Mouse (Mus musculus) myocyte (in vitro differentiated cells): ENCODE results near the gene Car7.

Source experiments
- E2F4 ChIP-seq: IDR thresholded peaks from one replicate; pipeline ENCODE4 v1.6.1; 2011; ENCODE audit warnings: mild to moderate bottlenecking, control low read depth, moderate library complexity; ENCODE audit not compliant: insufficient read depth
- MYOG ChIP-seq, 3 experiments: IDR thresholded peaks; one replicate each; pipeline ENCODE4 v1.6.1; 2011; ENCODE audit warnings: control low read depth in 2 of 3, low read depth in 2 of 3, mild to moderate bottlenecking in 2 of 3; ENCODE audit not compliant: insufficient read length in 2 of 3, control insufficient read depth in 1 of 3, insufficient read depth in 1 of 3
- POLR2A ChIP-seq: IDR thresholded peaks from one replicate; pipeline ENCODE4 v1.6.1; 2011; ENCODE audit warnings: low read depth, mild to moderate bottlenecking, control low read depth, moderate library complexity; ENCODE audit not compliant: insufficient read length
- POLR2AphosphoS2 ChIP-seq: IDR thresholded peaks from one replicate; pipeline ENCODE4 v1.6.1; 2011; ENCODE audit warnings: low read depth, control low read depth; ENCODE audit not compliant: insufficient read length
- REST ChIP-seq: IDR thresholded peaks from one replicate; pipeline ENCODE4 v1.6.1; 2011; ENCODE audit warnings: mild to moderate bottlenecking, control low read depth, moderate library complexity; ENCODE audit not compliant: insufficient read depth, insufficient read length
- TCF12 ChIP-seq: IDR thresholded peaks from one replicate; pipeline ENCODE4 v1.6.1; 2011; ENCODE audit warnings: mild to moderate bottlenecking, control low read depth; ENCODE audit not compliant: poor library complexity, insufficient read depth, severe bottlenecking
- USF1 ChIP-seq: IDR thresholded peaks from one replicate; pipeline ENCODE4 v1.6.1; 2011; ENCODE audit warnings: low read depth, mild to moderate bottlenecking, control low read depth, moderate library complexity

DNA sequence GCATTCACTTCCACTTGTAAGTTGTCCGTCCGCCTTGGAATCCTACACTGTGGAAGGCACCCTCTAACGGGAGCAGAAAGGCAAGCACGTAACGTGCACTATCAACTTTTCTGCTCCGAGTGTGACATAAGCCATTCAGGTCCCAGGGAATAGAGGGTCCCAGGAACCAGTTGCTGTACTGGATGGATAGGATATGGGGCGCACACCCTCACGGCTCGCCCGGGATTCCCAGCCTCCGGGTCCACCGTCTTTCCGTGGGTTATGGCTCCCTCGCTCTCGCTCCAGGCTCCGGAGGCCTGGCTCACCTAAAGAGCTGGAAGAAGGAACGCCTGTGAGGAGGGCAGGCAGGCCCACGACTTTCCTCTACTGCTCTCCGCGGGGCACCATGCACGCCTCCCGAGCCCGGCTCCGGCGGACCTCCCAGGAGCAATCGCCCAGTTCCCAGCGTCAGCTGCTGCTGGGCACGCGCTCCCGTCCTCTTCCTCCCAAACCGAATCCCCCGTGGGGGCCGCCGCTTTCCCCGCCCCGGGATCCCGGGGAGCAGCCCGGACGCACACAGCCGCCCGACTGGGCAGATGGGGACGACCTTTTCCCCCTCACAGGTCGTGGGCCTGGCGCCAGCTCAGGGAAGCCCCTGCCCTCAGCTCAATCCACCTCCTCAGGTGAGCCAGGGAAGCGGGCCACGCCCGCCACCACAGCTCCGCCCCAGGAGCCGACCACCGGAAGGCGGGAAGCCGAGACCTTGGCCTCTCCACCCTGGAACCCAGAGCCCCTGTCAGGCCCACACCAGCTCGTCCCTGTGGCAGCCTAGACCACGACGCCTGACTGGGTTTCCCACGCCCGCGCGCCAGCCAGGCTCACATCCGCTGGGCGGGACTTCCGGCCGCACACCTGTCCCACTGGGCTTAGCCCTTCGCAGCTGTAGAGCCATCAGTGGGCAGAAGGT lies 25.2 kb upstream of the Car7 start, which contains the start of gene Terb1:
- TF ChIP-seq POLR2A: no peak
- no peak for TF ChIP-seq POLR2AphosphoS2
- no peak for TF ChIP-seq USF1
- TF ChIP-seq TCF12: no peak
- TF ChIP-seq E2F4: no peak
- no peak for TF ChIP-seq MYOG (IDR thresholded peaks at IDR 0.05; ENCODE audit: control insufficient read depth in 1 of 3, insufficient read depth in 1 of 3, insufficient read length in 2 of 3, low read depth in 2 of 3)
- no peak for TF ChIP-seq REST
